Comparison of ENCODE assay signal across 26 mouse cellular contexts in the genomic region with DNA sequence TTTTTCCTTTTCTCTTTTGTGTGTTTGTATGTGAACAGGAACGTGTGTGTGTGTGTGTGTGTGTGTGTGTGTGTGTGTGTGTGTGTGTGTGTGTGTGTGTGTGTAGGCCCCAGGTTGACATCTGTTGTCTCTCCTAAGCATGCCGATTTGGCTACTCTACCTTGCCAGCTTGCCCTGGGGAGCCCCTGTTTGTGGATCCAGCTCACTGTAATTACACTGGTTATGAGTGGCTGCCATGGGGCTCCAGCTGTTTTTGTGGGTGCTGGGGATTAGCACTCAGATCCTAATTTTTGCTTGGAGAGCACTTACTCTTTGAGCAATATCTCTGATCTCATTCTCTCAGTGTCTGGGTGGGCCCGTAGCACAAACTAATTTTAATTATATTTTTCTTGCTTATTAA. TPM values are rescaled to one million over a fixed set of nuclear protein-coding genes. Genes with fewer than 3 reads are reported as not detected.
"Had no signal": no experiment of that assay in that cellular context is flagged by ENCODE, and none has a peak within 500 bp of the region (broad histone marks: within the 10 kb centered on the region; RNA-seq: fewer than 3 reads in every experiment).

No protein-coding gene starts in this region.

- H3K27me3 ChIP-seq: heart, embryonic 12.5 days; hindbrain, embryonic 13.5 days; hindbrain, embryonic 15.5 days; kidney, embryonic 15.5 days; limb, embryonic 13.5 days; limb, embryonic 15.5 days; liver, embryonic 12.5 days had no signal

- H3K4me2 ChIP-seq: heart, embryonic 12.5 days; hindbrain, embryonic 13.5 days; hindbrain, embryonic 15.5 days; kidney, embryonic 15.5 days; limb, embryonic 13.5 days; limb, embryonic 15.5 days; liver, embryonic 12.5 days had no signal

- ATAC-seq: hindbrain, postnatal 0 days; intestine, embryonic 16.5 days; liver, embryonic 12.5 days had no signal

- H3K4me1 ChIP-seq: heart, embryonic 10.5 days; heart, embryonic 12.5 days; hindbrain, embryonic 13.5 days; hindbrain, embryonic 15.5 days; limb, embryonic 13.5 days; limb, embryonic 15.5 days; liver, embryonic 12.5 days had no signal

- H3K27ac ChIP-seq: heart, embryonic 10.5 days; hindbrain, embryonic 13.5 days; hindbrain, embryonic 15.5 days; hindbrain, postnatal 0 days; kidney, embryonic 15.5 days; kidney, postnatal 0 days; left cerebral cortex, adult 2 months; limb, embryonic 13.5 days; limb, embryonic 15.5 days; liver, embryonic 12.5 days; liver, embryonic 14.5 days had no signal

- H3K36me3 ChIP-seq: heart, embryonic 10.5 days; heart, embryonic 12.5 days; hindbrain, embryonic 13.5 days; hindbrain, embryonic 15.5 days; kidney, embryonic 15.5 days; limb, embryonic 13.5 days; limb, embryonic 15.5 days; liver, embryonic 12.5 days had no signal

- DNase-seq: gastrocnemius, postnatal 14 days; gastrocnemius, postnatal 36 days; heart, adult 18-20 months; heart, postnatal 10 days; heart, postnatal 36 days; kidney, adult 11 months; kidney, adult 2 months; kidney, adult 9 months; kidney, postnatal 14 days; kidney, postnatal 36 days; layer of hippocampus, adult 9-11 months; layer of hippocampus, postnatal 36 days had no signal

- H3K9me3 ChIP-seq: heart, embryonic 10.5 days; heart, embryonic 12.5 days; hindbrain, embryonic 13.5 days; hindbrain, embryonic 15.5 days; kidney, embryonic 15.5 days; limb, embryonic 13.5 days; limb, embryonic 15.5 days; liver, embryonic 12.5 days had no signal

- H3K4me3 ChIP-seq: heart, embryonic 10.5 days; heart, embryonic 12.5 days; hindbrain, embryonic 13.5 days; hindbrain, embryonic 15.5 days; kidney, embryonic 15.5 days; left cerebral cortex, adult 2 months; limb, embryonic 13.5 days; limb, embryonic 15.5 days; liver, embryonic 12.5 days had no signal

- H3K9ac ChIP-seq: heart, embryonic 12.5 days; hindbrain, embryonic 13.5 days; hindbrain, embryonic 15.5 days; kidney, embryonic 15.5 days; limb, embryonic 13.5 days; limb, embryonic 15.5 days; liver, embryonic 12.5 days; liver, embryonic 14.5 days had no signal

RNA-seq across cellular contexts. Expression of a gene that starts 32.6 kb away (rescaled TPM):
- total RNA-seq: hematopoietic stem cell, adult 5-6 weeks had no signal
